ENCODE assay signal across 13 mouse cellular contexts in genomic region chr5:12557889-12558288, GRCm38 (mm10).
DNase-seq lines count a peak whose midpoint lies in the region; ATAC-seq and TF ChIP-seq lines count a peak whose summit lies in the region.
"Had no signal": no experiment of that assay in that cellular context is flagged by ENCODE, and none has a peak within 500 bp of the region (broad histone marks: within the 10 kb centered on the region; RNA-seq: fewer than 3 reads in every experiment).

No protein-coding gene starts in this region.

- DNase-seq in heart, adult 2 months, result no peak
- DNase-seq in liver, embryonic 14.5 days (ENCODE audit: low read depth in 3 of 3, low spot score in 3 of 3), result no peak
- DNase-seq in liver (no peak), Patski (ENCODE audit: low read depth, low spot score) (no peak)
- DNase-seq in midbrain, embryonic 14.5 days, result peak; percentile 77
- DNase-seq in thymus, postnatal 36 days, result no peak
- DNase-seq in ovary, postnatal 14 days (ENCODE audit: low spot score), result no peak
- DNase-seq: cerebellum, adult 18-20 months; gastrocnemius, postnatal 14 days; right cerebral cortex, postnatal 4 days; thymus, postnatal 4 days had no signal

- POLR2A ChIA-PET in Patski (lab: Charles Lee), result no interaction called here

- H3K36me3 ChIP-seq in heart, adult 2 months (ENCODE audit: control insufficient read depth, insufficient read depth, low read length), result no peaks in the 10 kb centered on the region
- H3K36me3 ChIP-seq in heart, embryonic 12.5 days, result no peaks in the 10 kb centered on the region
- no peaks in the 10 kb centered on the region for H3K36me3 ChIP-seq in liver, embryonic 14.5 days (replicated peaks; ENCODE audit: control insufficient read depth, insufficient read depth, low read depth)
- H3K36me3 ChIP-seq in midbrain, embryonic 14.5 days (ENCODE audit: control insufficient read depth, insufficient read depth, low read length), result no peaks in the 10 kb centered on the region
- H3K36me3 ChIP-seq: limb, embryonic 12.5 days had no signal

- no peak for ATAC-seq in heart, embryonic 12.5 days (ENCODE audit: insufficient number of reproducible peaks, low FRiP score)
- ATAC-seq in liver, embryonic 14.5 days (ENCODE audit: insufficient read depth), result no peak
- ATAC-seq in Patski, result no peak
- no peak; the same call in 1 of the 2 replicates for ATAC-seq in midbrain, embryonic 14.5 days (ENCODE audit: low FRiP score, low TSS enrichment)

- no peaks in the 10 kb centered on the region for H3K79me2 ChIP-seq in heart, adult 2 months (replicated peaks; ENCODE audit: control insufficient read depth, insufficient read depth, low read length)

- no peak overlapping the region for H3K27ac ChIP-seq in heart, adult 2 months
- H3K27ac ChIP-seq in heart, embryonic 12.5 days (ENCODE audit: poor library complexity, severe bottlenecking), result no peak overlapping the region
- no peak overlapping the region for H3K27ac ChIP-seq in liver, embryonic 14.5 days
- no peak overlapping the region for H3K27ac ChIP-seq in midbrain, embryonic 14.5 days (replicated peaks; ENCODE audit: low read depth, low read length)
- H3K27ac ChIP-seq: limb, embryonic 12.5 days had no signal

- no peak overlapping the region for H3K9ac ChIP-seq in heart, adult 2 months (ENCODE audit: low read depth, low read length)
- no peak overlapping the region for H3K9ac ChIP-seq in heart, embryonic 12.5 days
- no peak overlapping the region for H3K9ac ChIP-seq in liver, embryonic 14.5 days (replicated peaks)
- H3K9ac ChIP-seq in midbrain, embryonic 14.5 days (replicated peaks; ENCODE audit: low read length), result no peak overlapping the region
- H3K9ac ChIP-seq: limb, embryonic 12.5 days had no signal

- H3K27me3 ChIP-seq in heart, adult 2 months (ENCODE audit: control insufficient read depth, insufficient read depth, low read length), result no peaks in the 10 kb centered on the region
- no peaks in the 10 kb centered on the region for H3K27me3 ChIP-seq in heart, embryonic 12.5 days (replicated peaks)
- H3K27me3 ChIP-seq in liver, embryonic 14.5 days (ENCODE audit: control insufficient read depth, insufficient read depth, low read length), result no peaks in the 10 kb centered on the region
- H3K27me3 ChIP-seq in Patski, result no peaks in the 10 kb centered on the region
- no peaks in the 10 kb centered on the region for H3K27me3 ChIP-seq in midbrain, embryonic 14.5 days (ENCODE audit: control insufficient read depth, insufficient read depth, low read length)
- H3K27me3 ChIP-seq: limb, embryonic 12.5 days had no signal

- WGBS in heart, adult 2 months, result 29% methylated on average over 2 of the region's 2 CpGs
- WGBS in heart, embryonic 12.5 days, result 45% methylated on average over 2 of the region's 2 CpGs
- WGBS in liver, embryonic 14.5 days (ENCODE audit: insufficient replicate concordance), result 25% methylated on average over 2 of the region's 2 CpGs
- WGBS in midbrain, embryonic 14.5 days, result 50% methylated on average over 2 of the region's 2 CpGs

- no peak for TF ChIP-seq EP300 in heart, adult 2 months (IDR thresholded peaks at IDR 0.05; ENCODE audit: insufficient read depth, low read depth, low read length)
- no peak for TF ChIP-seq EP300 in liver, embryonic 14.5 days (IDR thresholded peaks at IDR 0.05; ENCODE audit: low read depth)

- no peak overlapping the region for H3K4me3 ChIP-seq in heart, adult 2 months
- no peak overlapping the region for H3K4me3 ChIP-seq in heart, embryonic 12.5 days
- no peak overlapping the region for H3K4me3 ChIP-seq in liver, embryonic 14.5 days (ENCODE audit: insufficient read depth in 1 of 2, low read depth in 2 of 2, low read length in 2 of 2)
- H3K4me3 ChIP-seq in midbrain, embryonic 14.5 days (replicated peaks; ENCODE audit: low read depth, low read length), result no peak overlapping the region
- H3K4me3 ChIP-seq: limb, embryonic 12.5 days had no signal

- H3K4me2 ChIP-seq in heart, embryonic 12.5 days, result no peak overlapping the region
- no peak overlapping the region for H3K4me2 ChIP-seq in liver, embryonic 14.5 days (ENCODE audit: low read depth)
- H3K4me2 ChIP-seq in midbrain, embryonic 14.5 days (ENCODE audit: low read length), result no peak overlapping the region
- H3K4me2 ChIP-seq: limb, embryonic 12.5 days had no signal

- in situ Hi-C loops in Patski (cut with MboI; ENCODE audit: low pct_unique_long_range_greater_than_20kb), result loop anchor here (10.0 kb wide), 1 partner anchor 1883 kb away; no protein-coding TSS in a partner anchor

- TF ChIP-seq CTCF in heart, adult 2 months (IDR thresholded peaks at IDR 0.05), result peak; percentile 73
- TF ChIP-seq CTCF in liver, embryonic 14.5 days (IDR thresholded peaks at IDR 0.05; ENCODE audit: low read depth), result peak; percentile 17; the same call in 1 of the 2 replicates
- peak; percentile 71 for TF ChIP-seq CTCF in Patski (IDR thresholded peaks at IDR 0.05)

- CTCF ChIA-PET in Patski (lab: Charles Lee), result interaction anchor here (0.7 to 5.5 kb wide), 3 partner anchors 518 to 1071 kb away, joined by 3 to 87 read pairs (median 11); no protein-coding TSS in a partner anchor

- no peaks in the 10 kb centered on the region for H3K9me3 ChIP-seq in heart, embryonic 12.5 days (replicated peaks)
- no peaks in the 10 kb centered on the region for H3K9me3 ChIP-seq in liver, embryonic 14.5 days (ENCODE audit: control insufficient read depth, low read length)
- no peaks in the 10 kb centered on the region for H3K9me3 ChIP-seq in midbrain, embryonic 14.5 days (ENCODE audit: control insufficient read depth, low read length)
- H3K9me3 ChIP-seq: limb, embryonic 12.5 days had no signal

- intact Hi-C loops in heart, adult 2 months (cut with DNase I), result loop anchor here (5.0 kb wide), 1 partner anchor 526 kb away; no protein-coding TSS in a partner anchor

- TF ChIP-seq POLR2A in heart, adult 2 months (IDR thresholded peaks at IDR 0.05; ENCODE audit: insufficient read depth, low read depth, low read length), result no peak

- H3K4me1 ChIP-seq in heart, adult 2 months (ENCODE audit: control insufficient read depth, insufficient read depth, low read length), result no peaks in the 10 kb centered on the region
- H3K4me1 ChIP-seq in heart, embryonic 12.5 days (replicated peaks), result 0 out of 2 replicates have a peak, but pooled peaks cover 2% of the 10 kb centered on the region
- H3K4me1 ChIP-seq in liver, embryonic 14.5 days (replicated peaks; ENCODE audit: control insufficient read depth in 2 of 2, insufficient read depth in 2 of 2, low read length in 1 of 2), result no peaks in the 10 kb centered on the region
- no peaks in the 10 kb centered on the region for H3K4me1 ChIP-seq in midbrain, embryonic 14.5 days (ENCODE audit: control insufficient read depth, insufficient read depth, low read length)

Comparison
In these comparisons a context has a peak if more than half of its experiments do, and no peak if none do; other contexts are left out.
1. CTCF ChIP-seq: peak in every context shown above with its lines; median percentile 73 in heart, adult 2 months; 71 in Patski; 17 in liver, embryonic 14.5 days.